13 mouse cellular contexts compared by ENCODE assay signal in the genomic region with DNA sequence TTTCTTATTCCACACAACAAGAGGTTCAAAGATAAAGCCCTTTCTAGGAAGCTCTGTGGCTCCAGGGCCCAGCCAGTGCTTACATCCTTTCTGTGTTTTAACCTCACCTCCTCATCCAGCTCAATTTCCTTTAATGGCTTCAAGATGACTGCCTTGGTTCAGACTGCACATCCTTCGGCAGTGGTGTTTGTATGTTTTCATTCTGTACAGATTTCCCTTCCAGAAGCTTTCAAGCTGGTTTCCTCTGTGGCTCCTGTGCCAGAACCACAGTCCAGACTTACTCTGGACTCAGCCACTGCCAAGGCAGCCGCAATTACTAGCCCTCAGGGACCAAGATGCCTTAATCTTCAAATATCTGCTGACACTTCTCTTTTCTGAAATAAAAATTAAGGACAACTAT. TPM values are rescaled to one million over a fixed set of nuclear protein-coding genes. Genes with fewer than 3 reads are reported as not detected.
DNase-seq lines count a peak whose midpoint lies in the region; TF ChIP-seq lines count a peak whose summit lies in the region.
"Had no signal": no experiment of that assay in that cellular context is flagged by ENCODE, and none has a peak within 500 bp of the region (broad histone marks: within the 10 kb centered on the region; RNA-seq: fewer than 3 reads in every experiment).

No protein-coding gene starts in this region.

- intact Hi-C loops in heart, postnatal 14 days (cut with DNase I), result no loop called here
- intact Hi-C loops in gastrocnemius, adult 2 months (cut with DNase I), result no loop called here

- TF ChIP-seq CTCF in gastrocnemius, adult 2 months (IDR thresholded peaks at IDR 0.05), result no peak

- 73% methylated on average over 2 of the region's 2 CpGs for WGBS in forebrain, embryonic 10.5 days
- 72% methylated on average over 2 of the region's 2 CpGs for WGBS in midbrain, embryonic 10.5 days

- no peak overlapping the region for H3K27ac ChIP-seq in gastrocnemius, adult 2 months
- no peak overlapping the region for H3K27ac ChIP-seq in forebrain, embryonic 10.5 days
- no peak overlapping the region for H3K27ac ChIP-seq in midbrain, embryonic 10.5 days (replicated peaks)
- H3K27ac ChIP-seq: forebrain, embryonic 13.5 days; hindbrain, embryonic 12.5 days; left cerebral cortex, adult 2 months; midbrain, embryonic 15.5 days had no signal

- H3K9me3 ChIP-seq in forebrain, embryonic 10.5 days, result no peaks in the 10 kb centered on the region
- 0 out of 2 replicates have a peak, but pooled peaks cover 4% of the 10 kb centered on the region for H3K9me3 ChIP-seq in midbrain, embryonic 10.5 days (replicated peaks)
- H3K9me3 ChIP-seq: forebrain, embryonic 13.5 days; hindbrain, embryonic 12.5 days; midbrain, embryonic 15.5 days had no signal

- H3K4me1 ChIP-seq in forebrain, embryonic 10.5 days, result peaks cover 35% of the 10 kb centered on the region
- H3K4me1 ChIP-seq in midbrain, embryonic 10.5 days, result peaks cover 16% of the 10 kb centered on the region

- no peak overlapping the region for H3K4me3 ChIP-seq in gastrocnemius, adult 2 months
- H3K4me3 ChIP-seq in forebrain, embryonic 10.5 days, result no peak overlapping the region
- no peak overlapping the region for H3K4me3 ChIP-seq in midbrain, embryonic 10.5 days
- H3K4me3 ChIP-seq: forebrain, embryonic 13.5 days; hindbrain, embryonic 12.5 days; left cerebral cortex, adult 2 months; midbrain, embryonic 15.5 days had no signal

- DNase-seq in heart, postnatal 14 days, result peak; percentile 24 to 43
- DNase-seq in heart, adult 8-10 months (ENCODE audit: low spot score), result no peak
- peak; percentile 49 for DNase-seq in urinary bladder, postnatal 14 days (ENCODE audit: low spot score)
- DNase-seq in urinary bladder, postnatal 25 days (ENCODE audit: low spot score), result no peak
- peak; percentile 61 for DNase-seq in gastrocnemius, adult 2 months
- DNase-seq in forebrain, embryonic 10.5 days (ENCODE audit: extremely low spot score, low spot score), result no peak
- DNase-seq in midbrain, embryonic 10.5 days (ENCODE audit: low spot score), result no peak
- DNase-seq: adrenal gland, postnatal 25 days; right cerebral cortex, adult 18-20 months had no signal

- no peaks in the 10 kb centered on the region for H3K36me3 ChIP-seq in forebrain, embryonic 10.5 days (replicated peaks)
- H3K36me3 ChIP-seq in midbrain, embryonic 10.5 days, result no peaks in the 10 kb centered on the region
- H3K36me3 ChIP-seq: hindbrain, embryonic 12.5 days; midbrain, embryonic 15.5 days had no signal

- no peaks in the 10 kb centered on the region for H3K27me3 ChIP-seq in forebrain, embryonic 10.5 days (ENCODE audit: poor library complexity, severe bottlenecking)
- H3K27me3 ChIP-seq in midbrain, embryonic 10.5 days (ENCODE audit: low read depth, poor library complexity, severe bottlenecking), result no peaks in the 10 kb centered on the region
- H3K27me3 ChIP-seq: forebrain, embryonic 13.5 days; hindbrain, embryonic 12.5 days; midbrain, embryonic 15.5 days had no signal

RNA-seq across cellular contexts. Expression of a gene that starts 6.3 kb away (rescaled TPM):
- total RNA-seq in heart, postnatal 14 days (2021), result 100 to 1,000 TPM; 220 to 281 TPM
- 100 to 1,000 TPM in 1 of 4 experiments, 10 to 100 TPM in 3; 69.4 to 102 (median 73.2) TPM for total RNA-seq in heart, adult 8-10 months (2022)
- 10 to 100 TPM; 30.1 to 67.9 TPM for total RNA-seq in gastrocnemius, adult 2 months (2021)
- polyA plus RNA-seq in forebrain, embryonic 10.5 days (2016; fragmentation: Nextera tagmentation; extraction: Ambion mirVana), result 2,414 and 2,501 TPM in 2 replicates
- 2,755 and 2,780 TPM in 2 replicates for polyA plus RNA-seq in midbrain, embryonic 10.5 days (2016; fragmentation: Nextera tagmentation; extraction: Ambion mirVana)

RNA-seq across cellular contexts. Expression of a gene that starts 52.4 kb away (rescaled TPM):
- total RNA-seq in heart, postnatal 14 days (2021), result 10 to 100 TPM; 84.8 to 85.3 TPM
- total RNA-seq in heart, adult 8-10 months (2022), result 100 to 1,000 TPM in 1 of 4 experiments, 10 to 100 TPM in 3; 86.4 to 102 (median 90.7) TPM
- 100 to 1,000 TPM; 155 to 192 TPM for total RNA-seq in gastrocnemius, adult 2 months (2021)
- polyA plus RNA-seq in forebrain, embryonic 10.5 days (2016; fragmentation: Nextera tagmentation; extraction: Ambion mirVana), result 29.4 and 30.1 TPM in 2 replicates
- polyA plus RNA-seq in midbrain, embryonic 10.5 days (2016; fragmentation: Nextera tagmentation; extraction: Ambion mirVana), result 24.0 and 25.6 TPM in 2 replicates

Comparison
In these comparisons a context has a peak if more than half of its experiments do, and no peak if none do; other contexts are left out.
1. DNase-seq: peak in heart, postnatal 14 days (2 of 2), urinary bladder, postnatal 14 days (single experiment) and gastrocnemius, adult 2 months (single experiment); none in heart, adult 8-10 months (single experiment), urinary bladder, postnatal 25 days (single experiment), forebrain, embryonic 10.5 days (single experiment) and midbrain, embryonic 10.5 days (single experiment).